Mouse (Mus musculus) thymus, postnatal 10 days (tissue): ENCODE measurements at regions not wholly inside any gene's neighbourhood (a gene's known extent, or its start where the extent isn't known, plus 50 kb on each side); places are given as distances from the start of the nearest gene placed in this dataset.

Experiments used
- DNase-seq, 2 experiments: peaks; one replicate each; pipeline ENCODE4 v3.0.0; 2021; ENCODE audit warnings: low spot score in 2 of 2

DNA sequence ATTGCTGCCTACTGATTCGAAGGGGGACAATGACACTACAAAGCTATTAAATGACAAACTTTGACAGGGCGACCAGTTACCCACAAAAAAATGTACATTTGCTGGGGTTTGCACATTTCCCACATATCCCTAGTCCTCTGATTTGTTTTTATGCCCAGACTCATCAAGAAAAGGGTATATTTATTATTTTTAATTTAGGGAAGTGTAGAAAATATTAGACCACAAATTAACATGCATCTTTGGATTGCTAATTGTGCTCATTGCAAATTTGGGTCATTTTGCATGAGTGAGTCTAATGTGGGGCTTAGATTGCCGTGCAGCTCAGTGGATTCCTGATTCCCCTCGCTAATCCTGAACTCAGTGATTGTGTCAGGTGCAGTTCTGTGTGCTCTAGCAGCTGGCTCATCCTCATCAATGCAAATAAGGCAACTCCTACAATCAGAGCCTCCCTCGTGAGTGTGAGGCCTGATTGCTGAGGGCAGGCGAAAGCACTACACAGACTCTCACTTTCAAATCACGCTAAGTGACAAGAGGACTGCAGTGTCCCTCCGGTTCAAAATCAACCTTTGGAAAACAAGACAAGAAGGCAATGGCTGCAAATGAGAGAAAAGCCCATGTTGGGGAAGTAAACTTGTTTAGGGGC lies 156.7 kb upstream of the Tmem161b start:
- no peak for DNase-seq

DNA sequence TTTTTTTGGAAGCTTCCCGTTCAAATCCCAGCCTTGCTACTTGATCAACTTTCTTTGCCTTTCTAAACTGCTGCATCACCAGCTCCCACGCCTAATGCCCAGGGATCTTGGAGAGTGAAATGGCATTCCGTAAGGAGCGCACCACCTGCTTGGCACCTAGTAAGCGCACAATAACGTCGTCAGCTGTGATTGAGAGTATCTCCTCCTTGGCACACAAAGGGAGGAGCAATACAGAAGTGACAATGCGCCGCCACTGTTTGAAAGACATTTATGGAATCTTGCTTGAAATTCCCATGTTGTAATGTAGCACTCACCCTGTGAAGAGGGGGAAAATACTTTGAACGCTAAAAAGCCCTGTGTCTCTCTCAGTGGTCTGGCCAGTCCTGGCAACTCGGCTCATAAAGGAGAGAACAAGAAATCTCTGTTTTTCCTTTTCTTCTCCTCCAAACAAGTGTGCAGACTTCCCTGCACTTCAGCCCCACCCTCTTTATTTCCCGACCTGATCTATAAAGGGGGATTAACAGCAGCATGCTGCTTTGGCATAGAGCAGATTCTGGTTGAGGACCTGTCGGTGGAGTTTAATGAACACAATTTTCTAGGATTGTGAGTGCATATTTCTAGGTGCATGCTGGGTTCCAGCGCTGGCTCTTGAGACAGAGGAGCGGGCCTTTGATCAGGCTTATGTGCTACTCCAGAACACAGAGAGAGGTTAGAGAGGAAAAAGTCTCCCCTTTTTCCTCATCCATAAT lies 155.7 kb upstream of the Tmem161b start:
- DNase-seq, result no peak

GRCm38 (mm10) chr13:84066960-84067665 lies 155.0 kb upstream of the Tmem161b start:
- no peak for DNase-seq

GRCm38 (mm10) chr13:84068365-84068764 lies 153.7 kb upstream of the Tmem161b start:
- DNase-seq, result no peak
